Mouse (Mus musculus) heart, adult 2 months (tissue): ENCODE measurements around the gene Tubgcp5.

Experiments
- CTCF ChIP-seq: fragments of 200-600 bp; IDR thresholded peaks from 2 replicates; pipeline ENCODE4 v1.8.1; 2022; ENCODE audit warnings: antibody characterized with exemption, mild to moderate bottlenecking, moderate library complexity
- EP300 ChIP-seq: fragments of 200-500 bp; IDR thresholded peaks from 2 replicates; pipeline ENCODE4 v1.6.1; 2011; ENCODE audit warnings: low read depth, low read length, control low read depth; ENCODE audit not compliant: insufficient read depth
- POLR2A ChIP-seq: fragments of 200-500 bp; IDR thresholded peaks from 2 replicates; pipeline ENCODE4 v1.6.1; 2011; ENCODE audit warnings: mild to moderate bottlenecking, low read depth, low read length, control low read depth; ENCODE audit not compliant: insufficient read depth

GRCm38 (mm10) chr7:55874703-55875102 lies 80.7 kb downstream of the Tubgcp5 start:
- TF ChIP-seq CTCF: no peak
- TF ChIP-seq POLR2A: no peak
- TF ChIP-seq EP300: no peak
